Mouse (Mus musculus): ENCODE measurements around the gene Kcnma1.

Kcnma1 gene

DNA sequence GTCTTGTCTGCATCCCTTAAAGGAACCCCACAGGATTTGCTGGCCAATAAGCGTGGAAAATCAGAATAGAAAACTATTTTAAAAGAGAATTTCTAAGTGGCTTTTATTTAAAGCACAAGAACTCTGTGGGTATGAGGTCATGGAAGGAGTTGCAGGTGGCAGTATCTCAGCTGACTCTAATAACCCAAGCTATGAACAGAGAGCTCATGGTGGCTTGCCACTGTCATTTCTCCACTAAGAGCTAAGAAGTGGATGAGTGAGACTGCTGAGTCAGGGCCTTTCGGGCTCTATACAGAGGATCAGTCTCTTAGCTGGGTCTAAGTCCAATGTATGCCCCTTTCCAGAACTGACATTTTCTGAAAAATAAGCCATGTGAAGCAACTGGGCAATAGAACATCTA lies 713.8 kb downstream of the Kcnma1 start:
- DNase-seq (ENCODE audit: low spot score in 2 of 2), result no peak

DNA sequence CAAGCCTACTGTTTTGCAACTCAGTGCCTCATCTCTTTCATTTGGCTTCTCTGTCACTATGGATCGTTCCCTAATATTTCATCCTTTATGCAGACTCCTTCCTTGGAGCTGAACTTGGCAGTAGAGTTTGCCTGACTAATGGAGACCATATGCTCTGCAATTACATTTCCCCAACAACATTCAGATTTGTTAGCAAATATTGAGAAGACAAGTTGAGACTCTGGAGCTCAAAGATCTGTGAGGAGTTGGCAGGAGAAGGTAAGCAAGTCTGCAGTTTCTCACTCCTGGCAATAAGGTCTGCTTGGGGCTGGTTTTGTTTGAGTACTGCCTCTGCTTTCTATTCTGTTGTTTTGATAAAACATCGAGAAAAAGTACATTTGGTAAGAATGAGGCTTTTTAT lies 723.7 kb downstream of the Kcnma1 start:
- DNase-seq (ENCODE audit: low spot score in 2 of 2), result no peak

GRCm38 (mm10) chr14:23266554-23267309 lies 747.6 kb downstream of the Kcnma1 start:
- no peak for DNase-seq (ENCODE audit: low spot score in 2 of 2)

DNA sequence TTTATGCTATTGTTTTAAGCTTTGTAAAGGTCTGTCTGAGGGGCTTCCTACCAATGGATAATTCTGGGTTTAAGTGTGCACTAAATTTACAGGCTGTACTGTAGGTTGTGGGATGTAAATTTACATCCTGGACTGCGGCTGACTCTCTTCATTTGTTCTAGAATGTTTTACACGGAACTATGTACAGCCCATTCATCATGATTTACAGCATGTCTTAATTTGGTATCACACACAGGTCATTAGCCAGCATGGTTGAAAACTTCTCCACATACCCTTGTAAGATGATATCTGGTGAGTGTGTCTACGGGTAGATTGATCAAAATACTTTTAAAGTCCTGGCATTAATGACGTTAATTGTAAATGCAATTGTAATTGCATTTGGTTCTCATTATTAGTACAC lies 761.1 kb downstream of the Kcnma1 start:
- DNase-seq (ENCODE audit: low spot score in 2 of 2), result no peak

GRCm38 (mm10) chr14:23244446-23244845 lies 769.8 kb downstream of the Kcnma1 start:
- DNase-seq (ENCODE audit: low spot score in 2 of 2), result no peak

DNA sequence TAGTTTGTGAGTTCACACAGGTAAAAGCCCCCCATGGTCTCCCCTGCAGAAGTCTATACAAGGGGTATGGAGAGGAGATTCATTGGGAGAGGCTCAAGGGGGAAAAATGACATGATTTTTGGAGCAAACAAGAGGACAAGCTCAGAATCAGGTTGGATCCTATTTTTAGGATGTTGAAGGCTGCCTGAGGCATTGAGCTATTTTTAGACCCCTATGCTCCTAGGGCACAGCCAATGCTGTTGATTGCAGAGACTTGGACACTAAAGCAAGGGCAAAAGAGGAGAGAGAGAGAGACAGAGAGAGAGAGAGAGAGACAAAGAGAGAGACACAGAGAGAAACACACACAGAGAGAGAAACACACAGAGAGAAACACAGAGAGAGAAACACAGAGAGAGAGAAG lies 770.4 kb downstream of the Kcnma1 start:
- no peak for DNase-seq (ENCODE audit: low spot score in 2 of 2)
